Mouse (Mus musculus) liver, embryonic 16.5 days (tissue): Measurements from ENCODE around the gene Asap2. TPM values are rescaled to one million over a fixed set of nuclear protein-coding genes. Genes with fewer than 3 reads are reported as not detected.
A peak's percentile ranks its signal among the peaks of the same experiment; 100 is the strongest.

Experiments used
- ATAC-seq: fragments of 200-750 bp; cut with Nextera tagmentation; 2 replicates; pipeline ENCODE4 v1.8.0; 2017; ENCODE audit warnings: low read depth, mild to moderate bottlenecking, moderate number of reproducible peaks, moderate library complexity
- H3K27ac ChIP-seq: fragments of 300-500 bp; sonication (generic); 2 replicates; pipeline ENCODE4 v1.5.1; 2014; ENCODE audit warnings: mild to moderate bottlenecking, low read length
- H3K27me3 ChIP-seq: fragments of 300-500 bp; sonication (generic); 2 replicates; pipeline ENCODE4 v1.6.1; 2014; ENCODE audit warnings: low read depth, low read length, mixed read lengths; ENCODE audit not compliant: control insufficient read depth, insufficient read depth
- H3K36me3 ChIP-seq: fragments of 300-500 bp; sonication (generic); 2 replicates; pipeline ENCODE4 v1.6.1; 2014; ENCODE audit warnings: mild to moderate bottlenecking; ENCODE audit not compliant: control insufficient read depth, insufficient read depth
- H3K4me1 ChIP-seq: fragments of 300-500 bp; sonication (generic); 2 replicates; pipeline ENCODE4 v1.6.1; 2014; ENCODE audit warnings: low read depth, low read length, mixed read lengths; ENCODE audit not compliant: control insufficient read depth
- H3K4me2 ChIP-seq: fragments of 300-500 bp; sonication (generic); 2 replicates; pipeline ENCODE4 v1.6.1; 2014; ENCODE audit warnings: low read depth, low read length, mixed read lengths
- H3K4me3 ChIP-seq: fragments of 300-500 bp; sonication (generic); 2 replicates; pipeline ENCODE4 v1.5.1; 2014; ENCODE audit warnings: low read depth, mild to moderate bottlenecking, low read length
- H3K9ac ChIP-seq: fragments of 300-500 bp; sonication (generic); 2 replicates; pipeline ENCODE4 v1.6.1; 2014; ENCODE audit warnings: low read depth, low read length
- H3K9me3 ChIP-seq: fragments of 300-500 bp; sonication (generic); replicated peaks from 2 replicates; pipeline ENCODE4 v1.6.1; 2016; ENCODE audit warnings: low read length; ENCODE audit not compliant: control insufficient read depth
- WGBS: fragments of 180-500 bp; shearing (Covaris S2); extraction: QIAGEN DNeasy Blood & Tissue Kit; methylation state at CpG from one replicate; pipeline ENCODE4 v1.1.7; 2014; ENCODE audit not compliant: insufficient replicate concordance; 5-methylcytosine and 5-hydroxymethylcytosine counted together
- polyA plus RNA-seq: library from polyadenylated mRNA; unstranded; fragments of >200 nt; fragmentation: Nextera tagmentation; extraction: Ambion mirVana; gene quantifications from 2 replicates; pipeline ENCODE4 v1.2.1, GENCODE M21; 2015

Asap2 gene
- polyA plus RNA-seq, 1 experiment from 2014 or later: 1.5 TPM

- no peak overlapping the region for H3K27ac ChIP-seq
- ATAC-seq: no peak
- peaks cover 29% of the 10 kb centered on the region for H3K4me1 ChIP-seq
- H3K36me3 ChIP-seq: no peaks in the 10 kb centered on the region
- H3K27me3 ChIP-seq: no peaks in the 10 kb centered on the region
- no peak overlapping the region for H3K4me3 ChIP-seq
- H3K4me2 ChIP-seq: no peak overlapping the region
- H3K9ac ChIP-seq: no peak overlapping the region
- H3K9me3 ChIP-seq: no peaks in the 10 kb centered on the region
- WGBS: 88% methylated on average over 14 of the region's 14 CpGs
These were observed 149.9 kb downstream of the Asap2 start for GRCm38 (mm10) chr12:21140153-21140552.

GRCm38 (mm10) chr12:21140741-21141308, 150.6 kb downstream of the Asap2 start:
- no peak overlapping the region for H3K27ac ChIP-seq
- no peak overlapping the region for H3K4me2 ChIP-seq
- WGBS: 55% methylated on average over 6 of the region's 6 CpGs
- no peak for ATAC-seq
- H3K36me3 ChIP-seq: no peaks in the 10 kb centered on the region
- H3K27me3 ChIP-seq: no peaks in the 10 kb centered on the region
- H3K9me3 ChIP-seq: no peaks in the 10 kb centered on the region
- H3K9ac ChIP-seq: no peak overlapping the region
- no peak overlapping the region for H3K4me3 ChIP-seq
- peaks cover 27% of the 10 kb centered on the region for H3K4me1 ChIP-seq

- H3K4me1 ChIP-seq: peaks cover 19% of the 10 kb centered on the region
- H3K9ac ChIP-seq: no peak overlapping the region
- no peak overlapping the region for H3K4me3 ChIP-seq
- 55% methylated on average over 5 of the region's 5 CpGs for WGBS
- ATAC-seq: no peak
- H3K4me2 ChIP-seq: no peak overlapping the region
- no peaks in the 10 kb centered on the region for H3K27me3 ChIP-seq
- H3K27ac ChIP-seq: 0 out of 2 replicates have a peak overlapping the region, but pooled peaks have one; percentile 32
- no peaks in the 10 kb centered on the region for H3K9me3 ChIP-seq
- no peaks in the 10 kb centered on the region for H3K36me3 ChIP-seq
These were observed 151.5 kb downstream of the Asap2 start for GRCm38 (mm10) chr12:21141691-21142300.

- no peak overlapping the region for H3K4me2 ChIP-seq
- peak; percentile 72 for ATAC-seq
- WGBS: 44% methylated on average over 9 of the region's 9 CpGs
- no peak overlapping the region for H3K9ac ChIP-seq
- no peaks in the 10 kb centered on the region for H3K36me3 ChIP-seq
- H3K4me3 ChIP-seq: no peak overlapping the region
- no peak overlapping the region for H3K27ac ChIP-seq
- H3K4me1 ChIP-seq: peaks cover 19% of the 10 kb centered on the region
- H3K27me3 ChIP-seq: no peaks in the 10 kb centered on the region
- no peaks in the 10 kb centered on the region for H3K9me3 ChIP-seq
These were observed 152.4 kb downstream of the Asap2 start for GRCm38 (mm10) chr12:21142489-21143254.

DNA sequence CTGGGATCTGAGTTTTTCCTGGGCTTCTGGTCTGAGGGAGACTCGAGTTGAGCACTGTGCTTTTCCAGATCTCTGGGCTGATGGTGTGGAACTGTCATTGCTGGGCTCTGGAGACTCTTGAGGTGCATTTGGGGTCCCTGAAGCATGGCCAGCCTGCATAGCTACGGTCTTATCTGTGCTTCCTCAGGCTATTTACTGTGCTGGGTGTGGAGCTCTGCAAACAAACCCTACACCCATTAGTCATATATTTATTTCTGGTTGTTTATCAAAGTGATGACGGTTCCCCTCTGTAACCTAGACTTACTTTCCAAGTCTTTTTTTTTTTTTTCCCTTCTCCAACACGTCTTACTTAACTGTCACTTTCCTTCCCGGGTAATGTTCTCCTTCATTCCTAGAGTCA, 154.3 kb downstream of the Asap2 start:
- 17% methylated on average over 5 of the region's 5 CpGs for WGBS

DNA sequence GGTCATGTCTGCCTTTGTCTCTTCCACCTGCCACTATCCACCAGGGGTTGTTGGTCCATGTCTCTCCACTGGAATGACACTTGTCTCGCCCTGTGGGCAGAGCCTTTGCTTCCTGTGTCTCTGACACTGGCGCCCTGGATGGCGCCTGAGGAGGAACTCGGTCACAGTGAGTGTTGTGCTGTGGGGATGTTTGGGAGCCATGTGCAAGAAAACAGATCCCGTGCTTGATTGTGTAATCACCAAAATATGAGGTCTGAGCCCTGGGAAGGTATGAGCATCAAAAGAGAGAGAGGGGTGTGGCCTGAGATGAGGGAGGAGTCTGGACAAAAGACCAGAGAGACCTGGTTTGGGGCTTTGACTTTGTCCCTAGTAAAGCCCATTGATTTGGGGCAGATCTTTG, 154.8 kb downstream of the Asap2 start:
- 0 out of 2 replicates have a peak overlapping the region, but pooled peaks have one; percentile 18 for H3K4me2 ChIP-seq
- H3K27me3 ChIP-seq: no peaks in the 10 kb centered on the region
- H3K9ac ChIP-seq: no peak overlapping the region
- ATAC-seq: no peak
- no peak overlapping the region for H3K4me3 ChIP-seq
- H3K36me3 ChIP-seq: no peaks in the 10 kb centered on the region
- H3K9me3 ChIP-seq: no peaks in the 10 kb centered on the region
- WGBS: 51% methylated on average over 5 of the region's 5 CpGs
- peaks cover 19% of the 10 kb centered on the region for H3K4me1 ChIP-seq
- no peak overlapping the region for H3K27ac ChIP-seq

More for the DNA sequence above, 154.3 kb downstream of the Asap2 start:
- no peaks in the 10 kb centered on the region for H3K36me3 ChIP-seq
- no peaks in the 10 kb centered on the region for H3K27me3 ChIP-seq
- peak; percentile 79 for ATAC-seq
- no peak overlapping the region for H3K9ac ChIP-seq
- H3K4me2 ChIP-seq: no peak overlapping the region
- H3K4me3 ChIP-seq: no peak overlapping the region
- no peak overlapping the region for H3K27ac ChIP-seq
- H3K4me1 ChIP-seq: peaks cover 19% of the 10 kb centered on the region
- H3K9me3 ChIP-seq: no peaks in the 10 kb centered on the region

GRCm38 (mm10) chr12:21146826-21147225, 156.6 kb downstream of the Asap2 start:
- H3K9ac ChIP-seq: no peak overlapping the region
- H3K4me2 ChIP-seq: no peak overlapping the region
- no peaks in the 10 kb centered on the region for H3K9me3 ChIP-seq
- no peaks in the 10 kb centered on the region for H3K36me3 ChIP-seq
- no peak overlapping the region for H3K4me3 ChIP-seq
- H3K27ac ChIP-seq: no peak overlapping the region
- no peak for ATAC-seq
- no peaks in the 10 kb centered on the region for H3K27me3 ChIP-seq
- WGBS: 56% methylated on average over 4 of the region's 4 CpGs
- peaks cover 10% of the 10 kb centered on the region for H3K4me1 ChIP-seq

- no peaks in the 10 kb centered on the region for H3K9me3 ChIP-seq
- peaks cover 4% of the 10 kb centered on the region; the same call in 1 of the 2 replicates for H3K4me1 ChIP-seq
- no peaks in the 10 kb centered on the region for H3K27me3 ChIP-seq
- WGBS: 75% methylated on average over 8 of the region's 8 CpGs
- H3K4me2 ChIP-seq: no peak overlapping the region
- H3K36me3 ChIP-seq: no peaks in the 10 kb centered on the region
- H3K27ac ChIP-seq: no peak overlapping the region
- H3K4me3 ChIP-seq: no peak overlapping the region
- ATAC-seq: no peak
- H3K9ac ChIP-seq: no peak overlapping the region
These were observed 163.0 kb downstream of the Asap2 start for GRCm38 (mm10) chr12:21153279-21153707.

GRCm38 (mm10) chr12:21155062-21155461, 164.8 kb downstream of the Asap2 start:
- no peak overlapping the region for H3K4me3 ChIP-seq
- H3K4me2 ChIP-seq: no peak overlapping the region
- H3K27ac ChIP-seq: no peak overlapping the region
- no peaks in the 10 kb centered on the region for H3K27me3 ChIP-seq
- H3K36me3 ChIP-seq: no peaks in the 10 kb centered on the region
- H3K9me3 ChIP-seq: no peaks in the 10 kb centered on the region
- peak; percentile 51 for ATAC-seq
- 32% methylated on average over 4 of the region's 4 CpGs for WGBS
- peaks cover 4% of the 10 kb centered on the region; the same call in 1 of the 2 replicates for H3K4me1 ChIP-seq
- H3K9ac ChIP-seq: no peak overlapping the region
